Mouse (Mus musculus) stomach, postnatal 0 days (tissue): ENCODE measurements around the gene Lce1a1. TPM values are rescaled to one million over a fixed set of nuclear protein-coding genes. Genes with fewer than 3 reads are reported as not detected.

Experiments
- ATAC-seq: fragments of 200-750 bp; cut with Nextera tagmentation; 2 replicates; pipeline ENCODE4 v1.8.0; 2017; ENCODE audit not compliant: low FRiP score, low TSS enrichment
- DNase-seq: peaks from one replicate; pipeline ENCODE4 v3.0.0-alpha.2; 2016; ENCODE audit warnings: low spot score
- H3K27ac ChIP-seq: fragments of 300-500 bp; sonication (generic); replicated peaks from 2 replicates; pipeline ENCODE4 v1.5.1; 2014; ENCODE audit warnings: mild to moderate bottlenecking, control low read depth
- H3K27me3 ChIP-seq: fragments of 300-500 bp; sonication (generic); 2 replicates; pipeline ENCODE4 v1.6.1; 2014; ENCODE audit warnings: low read length; ENCODE audit not compliant: control insufficient read depth, insufficient read depth
- H3K36me3 ChIP-seq: fragments of 300-500 bp; sonication (generic); 2 replicates; pipeline ENCODE4 v1.6.1; 2014; ENCODE audit warnings: low read length, mixed read lengths; ENCODE audit not compliant: control insufficient read depth, insufficient read depth
- H3K4me1 ChIP-seq: fragments of 300-500 bp; sonication (generic); replicated peaks from 2 replicates; pipeline ENCODE4 v1.6.1; 2014; ENCODE audit warnings: antibody characterized with exemption; ENCODE audit not compliant: control insufficient read depth, insufficient read depth
- H3K4me2 ChIP-seq: fragments of 300-500 bp; sonication (generic); replicated peaks from 2 replicates; pipeline ENCODE4 v1.6.1; 2014; ENCODE audit warnings: low read depth, mild to moderate bottlenecking, control low read depth, moderate library complexity
- H3K4me3 ChIP-seq: fragments of 300-500 bp; sonication (generic); 2 replicates; pipeline ENCODE4 v1.5.1; 2014; ENCODE audit warnings: low read depth, low read length, control low read depth
- H3K9ac ChIP-seq: fragments of 300-500 bp; sonication (generic); 2 replicates; pipeline ENCODE4 v1.6.1; 2014; ENCODE audit warnings: mild to moderate bottlenecking, low read length, control low read depth, mixed read lengths
- H3K9me3 ChIP-seq: fragments of 300-500 bp; sonication (generic); 2 replicates; pipeline ENCODE4 v1.6.1; 2016; ENCODE audit warnings: low read length; ENCODE audit not compliant: control insufficient read depth
- CTCF ChIP-seq: IDR thresholded peaks from 2 replicates; pipeline ENCODE4 v1.5.1; 2016; ENCODE audit warnings: antibody characterized with exemption, low read depth, mild to moderate bottlenecking, moderate library complexity
- EP300 ChIP-seq: optimal IDR thresholded peaks from 2 replicates; pipeline ENCODE3; 2016; ENCODE audit warnings: antibody characterized with exemption
- WGBS: fragments of 180-500 bp; shearing (Covaris S2); extraction: QIAGEN DNeasy Blood & Tissue Kit; methylation state at CpG from one replicate; pipeline ENCODE4 v1.1.7; 2014; 5-methylcytosine and 5-hydroxymethylcytosine counted together
- polyA plus RNA-seq: library from polyadenylated mRNA; unstranded; fragments of >200 nt; fragmentation: Nextera tagmentation; extraction: Ambion mirVana; gene quantifications from 2 replicates; pipeline ENCODE4 v1.2.1, GENCODE M21; 2015

The Lce1a1 gene
- polyA plus RNA-seq, 1 experiment from 2014 or later: 401 TPM

GRCm38 (mm10) chr3:92670215-92670614 lies 22.1 kb upstream of the Lce1a1 start, which contains the start of gene Lce1a2:
Gene Lce1a2 (minus strand): TSS chr3:92670315.
- no peaks in the 10 kb centered on the region for H3K27me3 ChIP-seq
- TF ChIP-seq CTCF (no peak), EP300 (no peak)
- H3K9me3 ChIP-seq: no peaks in the 10 kb centered on the region
- DNase-seq (no peak), ATAC-seq (no peak)
- H3K27ac ChIP-seq: no peak within 1 kb of the TSS
- H3K4me3 ChIP-seq: no peak within 1 kb of the TSS
- no peaks in the 10 kb centered on the region for H3K36me3 ChIP-seq
- H3K9ac ChIP-seq: no peak within 1 kb of the TSS
- no peaks in the 10 kb centered on the region for H3K4me1 ChIP-seq
- no peak within 1 kb of the TSS for H3K4me2 ChIP-seq

- no peaks in the 10 kb centered on the region for H3K4me1 ChIP-seq
- no peaks in the 10 kb centered on the region for H3K36me3 ChIP-seq
- ATAC-seq: no peak
- H3K4me2 ChIP-seq: no peak within 1 kb of the TSS
- no peak within 1 kb of the TSS for H3K4me3 ChIP-seq
- H3K27ac ChIP-seq: no peak within 1 kb of the TSS
- no peaks in the 10 kb centered on the region for H3K9me3 ChIP-seq
- no peak for TF ChIP-seq CTCF
- TF ChIP-seq EP300: no peak
- no peaks in the 10 kb centered on the region for H3K27me3 ChIP-seq
- DNase-seq: no peak
- H3K9ac ChIP-seq: no peak within 1 kb of the TSS
Observed at GRCm38 (mm10) chr3:92656826-92657225, 8.7 kb upstream of the Lce1a1 start, which contains the start of gene Lce1b. Gene Lce1b (minus strand): TSS chr3:92656926.

- DNase-seq: no peak
- ATAC-seq: no peak
- Histone ChIP-seq H3K4me2 (no peak overlapping the region), H3K27me3 (no peaks in the 10 kb centered on the region), H3K36me3 (no peaks in the 10 kb centered on the region), H3K27ac (no peak overlapping the region), H3K4me3 (no peak overlapping the region), H3K9ac (no peak overlapping the region), H3K9me3 (no peaks in the 10 kb centered on the region), H3K4me1 (no peaks in the 10 kb centered on the region)
- WGBS: 95% methylated on average over 15 of the region's 15 CpGs
- TF ChIP-seq CTCF (no peak), EP300 (no peak)
Observed at GRCm38 (mm10) chr3:92639854-92640253, 8.3 kb downstream of the Lce1a1 start.

GRCm38 (mm10) chr3:92638653-92638991 lies 9.5 kb downstream of the Lce1a1 start:
- Histone ChIP-seq H3K4me1 (no peaks in the 10 kb centered on the region), H3K9ac (no peak overlapping the region), H3K27me3 (no peaks in the 10 kb centered on the region), H3K4me3 (no peak overlapping the region), H3K27ac (no peak overlapping the region), H3K4me2 (no peak overlapping the region), H3K36me3 (no peaks in the 10 kb centered on the region), H3K9me3 (no peaks in the 10 kb centered on the region)
- no peak for ATAC-seq
- DNase-seq: no peak
- TF ChIP-seq CTCF (no peak), EP300 (no peak)
- WGBS: 61% methylated on average over 3 of the region's 3 CpGs

- Histone ChIP-seq H3K27me3 (no peaks in the 10 kb centered on the region), H3K4me3 (no peak overlapping the region), H3K4me1 (no peaks in the 10 kb centered on the region), H3K9ac (no peak overlapping the region), H3K36me3 (no peaks in the 10 kb centered on the region), H3K9me3 (no peaks in the 10 kb centered on the region), H3K4me2 (no peak overlapping the region), H3K27ac (no peak overlapping the region)
- DNase-seq (no peak), ATAC-seq (no peak)
- TF ChIP-seq EP300 (no peak), CTCF (no peak)
- WGBS: 38% methylated on average over 1 of the region's 1 CpGs
Observed at GRCm38 (mm10) chr3:92637745-92638652, 10.1 kb downstream of the Lce1a1 start.

GRCm38 (mm10) chr3:92621560-92621959 lies 26.5 kb downstream of the Lce1a1 start, which contains the start of gene Lce6a:
Gene Lce6a (minus strand): TSS chr3:92621660.
- DNase-seq: no peak
- Histone ChIP-seq H3K9ac (no peak within 1 kb of the TSS), H3K27me3 (no peaks in the 10 kb centered on the region), H3K4me2 (no peak within 1 kb of the TSS), H3K4me1 (no peaks in the 10 kb centered on the region), H3K36me3 (no peaks in the 10 kb centered on the region), H3K4me3 (no peak within 1 kb of the TSS), H3K9me3 (no peaks in the 10 kb centered on the region), H3K27ac (no peak within 1 kb of the TSS)
- 52% methylated on average over 2 of the region's 2 CpGs for WGBS
- no peak for ATAC-seq
- TF ChIP-seq EP300 (no peak), CTCF (no peak)
